17 mouse cellular contexts compared by ENCODE assay signal in the genomic region with DNA sequence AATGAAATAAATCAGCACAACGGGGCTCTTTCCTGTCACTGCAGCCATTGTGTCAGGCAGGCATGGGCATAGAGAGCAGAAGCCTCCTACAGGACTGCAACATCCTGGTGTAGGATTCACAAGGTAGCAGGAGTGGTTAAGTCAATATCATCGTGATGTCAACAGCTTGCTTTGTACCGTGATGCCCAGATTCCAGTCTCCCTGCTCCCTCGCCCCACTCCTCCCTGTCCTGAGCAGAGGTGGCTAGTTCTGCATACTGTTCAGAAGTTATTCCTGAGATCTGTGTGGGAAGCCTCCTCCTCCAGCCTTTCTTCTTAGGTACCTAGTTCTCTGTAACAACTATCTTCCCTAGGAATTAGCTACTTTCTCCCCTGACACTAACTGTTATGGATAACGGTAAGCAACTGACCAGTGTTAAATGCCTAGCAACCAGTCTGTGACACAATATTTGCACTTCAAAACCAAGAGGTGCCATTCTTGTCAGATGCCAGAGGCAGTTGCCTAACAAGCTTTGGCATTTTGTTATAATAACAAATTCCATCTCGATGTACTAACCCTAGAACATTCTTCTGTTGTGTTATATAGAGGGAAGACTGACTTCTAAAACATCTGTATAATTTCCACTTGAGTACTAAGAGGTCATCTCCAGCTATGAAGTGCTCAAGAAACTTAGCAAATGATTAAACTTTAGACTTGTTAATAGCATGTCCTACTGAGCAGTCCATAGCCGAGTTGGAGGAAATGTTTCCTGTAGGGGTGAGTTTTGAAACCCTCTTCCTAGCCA. TPM values are rescaled to one million over a fixed set of nuclear protein-coding genes. Genes with fewer than 3 reads are reported as not detected.
"Had no signal": no experiment of that assay in that cellular context is flagged by ENCODE, and none has a peak within 500 bp of the region (broad histone marks: within the 10 kb centered on the region; RNA-seq: fewer than 3 reads in every experiment).

No protein-coding gene starts in this region.

- H3K4me1 ChIP-seq: kidney, embryonic 15.5 days; limb, embryonic 10.5 days; liver, embryonic 13.5 days; midbrain, embryonic 13.5 days; neural tube, embryonic 12.5 days; stomach, embryonic 15.5 days had no signal

- H3K4me3 ChIP-seq: kidney, embryonic 15.5 days; left cerebral cortex, adult 2 months; limb, embryonic 10.5 days; liver, embryonic 13.5 days; midbrain, embryonic 13.5 days; neural tube, embryonic 12.5 days; stomach, embryonic 15.5 days had no signal

- DNase-seq: kidney, adult 2 months; kidney, postnatal 25 days; liver, embryonic 13.5 days; liver, postnatal 0 days; thymus, adult 2 months; thymus, postnatal 25 days had no signal

RNA-seq across cellular contexts. Expression of a gene that starts 53.5 kb away (rescaled TPM):
- total RNA-seq: left cerebral cortex, adult 2 months; left cerebral cortex, postnatal 14 days; monocyte, adult 5-6 weeks; neutrophil, adult 5-6 weeks had no signal
- polyA plus RNA-seq: limb, embryonic 10.5 days; liver, embryonic 13.5 days; macrophage; midbrain, embryonic 13.5 days; neural tube, embryonic 12.5 days; urinary bladder, adult 2 months had no signal
